Mouse (Mus musculus) spleen, postnatal 4 days (tissue): ENCODE data around the gene Gsdma3.
A peak's percentile ranks its signal among the peaks of the same experiment; 100 is the strongest.
"Not testable (repeated sequence)": the region's sequence is repeated elsewhere in the genome, so short reads cannot be mapped to it uniquely, and the experiment has no call there.

ENCODE experiments used
- DNase-seq, 2 experiments: peaks; one replicate each; pipeline ENCODE4 v3.0.0; 2022; ENCODE audit warnings: low spot score in 2 of 2

The Gsdma3 gene

GRCm38 (mm10) chr11:98595955-98596354 is 30.2 kb upstream of the Gsdma3 start:
- no peak for DNase-seq

GRCm38 (mm10) chr11:98597363-98597762 is 28.8 kb upstream of the Gsdma3 start:
- peak; percentile 78 to 92 for DNase-seq

GRCm38 (mm10) chr11:98597991-98598390 is 28.2 kb upstream of the Gsdma3 start, which contains the start of gene Lrrc3c:
Gene Lrrc3c, plus strand, starts transcription at chr11:98598291.
- no peak for DNase-seq

GRCm38 (mm10) chr11:98598851-98599290 is 27.3 kb upstream of the Gsdma3 start:
- DNase-seq, result peak in 1 of 2 experiments; percentile 11

DNA sequence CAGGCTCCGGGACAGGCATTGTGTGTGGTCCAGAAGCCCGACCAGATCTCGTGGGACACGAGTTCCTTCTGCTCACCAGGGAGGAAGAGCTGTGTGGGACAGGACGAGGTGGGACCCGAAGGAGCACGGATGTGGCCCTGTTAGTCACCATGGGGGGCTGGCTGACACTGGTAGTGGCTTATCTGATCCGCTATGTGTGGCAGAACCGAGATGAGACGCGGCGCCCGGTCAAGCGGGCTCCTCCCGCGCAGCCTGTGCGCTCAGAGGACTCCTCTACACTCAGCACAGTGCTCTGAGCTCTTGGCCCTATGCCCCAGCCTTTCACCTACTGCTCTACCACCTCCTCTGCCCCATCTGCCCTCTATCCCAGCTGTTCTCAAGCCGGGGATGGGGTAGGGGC is 26.9 kb upstream of the Gsdma3 start:
- DNase-seq, result peak in 1 of 2 experiments; percentile 11

- peak; percentile 57 to 78 for DNase-seq
Observed at GRCm38 (mm10) chr11:98602090-98602690, 24.0 kb upstream of the Gsdma3 start.

- DNase-seq, result peak in 1 of 2 experiments; percentile 25
Observed at GRCm38 (mm10) chr11:98603953-98604352, 22.2 kb upstream of the Gsdma3 start.

GRCm38 (mm10) chr11:98604911-98605310 is 21.2 kb upstream of the Gsdma3 start:
- peak in 1 of 2 experiments; percentile 51 for DNase-seq

DNA sequence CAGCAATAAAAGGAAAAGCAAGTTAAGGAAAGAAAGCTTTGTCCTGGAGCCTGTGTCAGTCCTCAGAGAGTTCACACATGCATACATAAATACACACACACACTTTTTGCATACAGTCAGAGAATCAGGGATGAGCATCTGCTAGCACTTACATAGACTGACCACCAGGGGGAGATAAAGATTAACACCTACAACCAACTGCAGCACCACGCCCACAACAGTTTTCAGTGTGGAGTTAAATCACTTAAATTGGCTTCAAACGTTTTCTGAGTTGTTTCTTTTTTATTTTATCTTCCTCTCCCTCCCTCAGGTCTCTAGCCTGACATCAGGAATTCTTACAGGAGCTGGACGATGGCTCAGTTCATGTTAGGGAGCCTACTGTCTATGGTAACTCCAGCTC is 19.4 kb upstream of the Gsdma3 start:
- DNase-seq, result peak in 1 of 2 experiments; percentile 26

- DNase-seq, result no peak
Observed at GRCm38 (mm10) chr11:98620791-98621190, 5.4 kb upstream of the Gsdma3 start.

DNA sequence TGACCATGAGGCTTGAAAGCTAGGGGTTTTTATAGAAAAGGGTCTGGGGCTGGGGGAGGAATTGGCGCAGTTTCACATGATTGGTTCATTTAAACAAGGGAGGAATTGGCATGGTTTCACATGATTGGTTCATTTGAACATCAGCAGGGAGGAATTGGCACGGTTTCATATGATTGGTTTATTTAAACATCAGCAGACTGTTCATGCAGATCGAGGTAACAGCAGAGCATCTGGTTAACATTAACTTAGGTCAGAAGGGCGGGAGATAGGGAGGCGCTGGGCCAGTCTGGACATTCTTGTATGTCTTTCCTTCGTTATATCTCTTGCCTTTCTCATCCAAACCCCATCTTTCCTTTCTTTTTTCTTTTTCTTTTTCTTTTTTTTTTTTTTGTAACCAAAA is 2.2 kb upstream of the Gsdma3 start:
- DNase-seq, result not testable (repeated sequence)

- not testable (repeated sequence) for DNase-seq
Observed at GRCm38 (mm10) chr11:98624381-98624780, 1.8 kb upstream of the Gsdma3 start.

DNA sequence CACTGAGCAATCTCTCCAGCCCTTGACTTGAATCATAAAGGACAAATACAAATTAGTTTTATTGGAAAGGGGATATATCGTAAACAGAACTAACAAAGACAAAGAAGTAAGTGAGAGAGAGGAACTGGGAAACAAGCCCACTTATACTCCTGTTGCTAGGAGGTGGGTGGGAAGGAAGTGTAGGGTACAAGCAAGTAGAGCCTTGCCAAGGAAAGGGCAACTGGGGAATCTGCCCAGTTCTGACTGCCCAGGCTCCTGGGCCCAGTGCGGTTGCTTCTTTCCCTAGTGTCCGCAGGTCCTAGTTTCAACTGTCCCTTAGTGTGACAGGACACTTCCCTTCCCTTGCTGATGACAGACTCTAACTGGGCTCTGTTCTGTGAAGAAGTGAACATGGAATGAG is 2.5 kb downstream of the Gsdma3 start:
- no peak for DNase-seq

- DNase-seq, result no peak
Observed at GRCm38 (mm10) chr11:98630646-98631045, 4.5 kb downstream of the Gsdma3 start.

GRCm38 (mm10) chr11:98635312-98635970 is 9.3 kb downstream of the Gsdma3 start:
- peak; percentile 35 to 69 for DNase-seq

DNA sequence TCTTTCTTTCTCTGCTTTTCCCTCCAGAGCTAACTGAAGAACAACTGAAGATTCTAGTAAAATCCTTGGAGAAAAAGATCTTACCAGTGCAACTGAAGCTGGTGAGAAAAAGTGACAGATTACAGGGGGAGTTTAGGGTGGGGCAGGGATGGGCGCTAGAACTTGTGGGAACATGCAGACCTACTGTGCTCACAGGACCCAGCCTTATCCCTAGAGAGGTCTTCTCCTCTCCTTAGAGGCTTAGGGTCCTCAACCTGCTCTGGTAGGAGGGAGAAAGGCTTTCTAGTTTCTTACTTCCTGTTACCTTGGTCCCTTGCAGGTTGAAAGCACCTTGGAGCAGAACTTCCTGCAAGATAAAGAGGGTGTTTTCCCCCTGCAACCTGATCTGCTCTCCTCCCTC is 11.3 kb downstream of the Gsdma3 start:
- no peak for DNase-seq

DNA sequence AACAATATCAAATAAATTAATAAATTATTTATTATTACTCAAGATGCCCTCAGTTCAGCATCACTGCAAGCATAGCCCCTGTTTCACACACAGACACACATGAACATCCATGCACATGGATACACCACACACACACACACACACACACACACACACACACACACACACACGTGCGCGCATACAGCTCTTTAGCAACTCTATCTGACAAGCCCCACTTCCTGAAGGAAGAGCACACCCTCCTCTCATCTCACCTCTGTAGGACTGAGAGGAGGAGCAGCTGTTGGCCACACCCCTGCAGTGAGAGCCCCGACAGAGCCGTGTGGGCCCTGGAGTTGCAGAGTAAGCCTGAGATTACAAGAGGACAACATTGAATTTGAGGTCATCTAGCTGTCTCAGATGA is 13.9 kb downstream of the Gsdma3 start:
- no peak for DNase-seq

- DNase-seq, result no peak
Observed at GRCm38 (mm10) chr11:98644757-98645156, 18.6 kb downstream of the Gsdma3 start.

GRCm38 (mm10) chr11:98645946-98646345 is 19.8 kb downstream of the Gsdma3 start:
- no peak for DNase-seq

- DNase-seq, result no peak
Observed at GRCm38 (mm10) chr11:98646459-98646858, 20.3 kb downstream of the Gsdma3 start, which contains the start of gene Gsdma2. Gene Gsdma2, plus strand, starts transcription at chr11:98646759.

GRCm38 (mm10) chr11:98655076-98655475 is 28.9 kb downstream of the Gsdma3 start:
- peak; percentile 53 to 80 for DNase-seq

- peak in 1 of 2 experiments; percentile 31 for DNase-seq
Observed at GRCm38 (mm10) chr11:98660517-98660916, 34.4 kb downstream of the Gsdma3 start.

- no peak for DNase-seq
Observed at GRCm38 (mm10) chr11:98664091-98664490, 37.9 kb downstream of the Gsdma3 start, which contains the start of gene Gsdma. Gene Gsdma, plus strand, starts transcription at chr11:98664351.
